Mouse (Mus musculus) ES-E14 (cell line): ENCODE data around the gene Aldh5a1. TPM values are rescaled to one million over a fixed set of nuclear protein-coding genes. Genes with fewer than 3 reads are reported as not detected.
A peak's percentile ranks its signal among the peaks of the same experiment; 100 is the strongest.
"Not testable (repeated sequence)": the region's sequence is repeated elsewhere in the genome, so short reads cannot be mapped to it uniquely, and the experiment has no call there.

Experiments
- DNase-seq: peaks from one replicate; pipeline ENCODE4 v3.0.0-alpha.2; 2013; ENCODE audit warnings: low read depth, low spot score
- H3K27ac ChIP-seq: 2 replicates; pipeline ENCODE4 v1.5.1; 2012; ENCODE audit warnings: low read depth, mild to moderate bottlenecking, low read length, moderate library complexity, mixed read lengths; ENCODE audit not compliant: poor library complexity, insufficient read depth, severe bottlenecking
- H3K36me3 ChIP-seq: 2 replicates; pipeline ENCODE4 v1.6.1; 2012; ENCODE audit warnings: mild to moderate bottlenecking, low read length, moderate library complexity, mixed read lengths; ENCODE audit not compliant: control insufficient read depth, poor library complexity, insufficient read depth, severe bottlenecking
- H3K4me1 ChIP-seq, 2 experiments: fragments of 150-350 bp in 1 of 2; sonication (generic) in 1 of 2; 2 replicates each; pipeline ENCODE4 v1.6.1; 2012; ENCODE audit warnings: low read length in 2 of 2, mild to moderate bottlenecking in 1 of 2, mixed read lengths in 1 of 2; ENCODE audit not compliant: control insufficient read depth in 2 of 2, insufficient read depth in 2 of 2, poor library complexity in 1 of 2
- H3K4me3 ChIP-seq, 2 experiments: fragments of 150-350 bp in 1 of 2; sonication (generic) in 1 of 2; 2 replicates each; pipeline ENCODE4 v1.5.1; 2012; ENCODE audit warnings: low read length in 2 of 2, low read depth in 1 of 2, mild to moderate bottlenecking in 1 of 2, mixed read lengths in 1 of 2; ENCODE audit not compliant: insufficient read depth in 1 of 2, poor library complexity in 1 of 2, severe bottlenecking in 1 of 2
- H3K9ac ChIP-seq: 2 replicates; pipeline ENCODE4 v1.6.1; 2012; ENCODE audit warnings: low read depth, mild to moderate bottlenecking, low read length, mixed read lengths; ENCODE audit not compliant: poor library complexity, insufficient read depth, severe bottlenecking
- H3K9me3 ChIP-seq: fragments of 150-350 bp; sonication (generic); 2 replicates; pipeline ENCODE4 v1.6.1; 2012; ENCODE audit warnings: low read depth, mild to moderate bottlenecking, low read length; ENCODE audit not compliant: control insufficient read depth, insufficient read depth
- CHD2 ChIP-seq: IDR thresholded peaks from 2 replicates; pipeline ENCODE4 v1.6.1; 2014; ENCODE audit warnings: mild to moderate bottlenecking, low read depth, low read length, inconsistent platforms
- HCFC1 ChIP-seq: IDR thresholded peaks from 2 replicates; pipeline ENCODE4 v1.6.1; 2012; ENCODE audit warnings: low read length, inconsistent platforms, borderline replicate concordance; ENCODE audit not compliant: insufficient read depth
- MAFK ChIP-seq: IDR thresholded peaks from 2 replicates; pipeline ENCODE4 v1.6.1; 2014; ENCODE audit warnings: mild to moderate bottlenecking, low read depth, low read length, inconsistent platforms; ENCODE audit not compliant: insufficient read depth
- ZC3H11A ChIP-seq: IDR thresholded peaks from 2 replicates; pipeline ENCODE4 v1.6.1; 2012; ENCODE audit warnings: low read depth, mild to moderate bottlenecking, inconsistent platforms, low read length, borderline replicate concordance
- ZNF384 ChIP-seq: IDR thresholded peaks from 2 replicates; pipeline ENCODE4 v1.6.1; 2012; ENCODE audit warnings: low read depth, low read length, inconsistent platforms
- in situ Hi-C, 2 experiments: fragments of 600-800 bp; cut with MboI; formaldehyde crosslinking; loops; one replicate each; pipeline ENCODE4 v1.15.1; 2025; ENCODE audit warnings: low sequenced_read_pairs in 2 of 2, inconsistent platforms in 1 of 2; ENCODE audit not compliant: unreplicated experiment in 2 of 2
- total RNA-seq: library from RNA; depleted of rRNA; stranded (reverse); fragments of 300-350 nt; gene quantifications from 2 replicates; pipeline ENCODE4 v1.2.3, GENCODE M21; 2012; rRNA removed

Aldh5a1 gene
- 2.3 and 3.0 TPM in 2 replicates for total RNA-seq

DNA sequence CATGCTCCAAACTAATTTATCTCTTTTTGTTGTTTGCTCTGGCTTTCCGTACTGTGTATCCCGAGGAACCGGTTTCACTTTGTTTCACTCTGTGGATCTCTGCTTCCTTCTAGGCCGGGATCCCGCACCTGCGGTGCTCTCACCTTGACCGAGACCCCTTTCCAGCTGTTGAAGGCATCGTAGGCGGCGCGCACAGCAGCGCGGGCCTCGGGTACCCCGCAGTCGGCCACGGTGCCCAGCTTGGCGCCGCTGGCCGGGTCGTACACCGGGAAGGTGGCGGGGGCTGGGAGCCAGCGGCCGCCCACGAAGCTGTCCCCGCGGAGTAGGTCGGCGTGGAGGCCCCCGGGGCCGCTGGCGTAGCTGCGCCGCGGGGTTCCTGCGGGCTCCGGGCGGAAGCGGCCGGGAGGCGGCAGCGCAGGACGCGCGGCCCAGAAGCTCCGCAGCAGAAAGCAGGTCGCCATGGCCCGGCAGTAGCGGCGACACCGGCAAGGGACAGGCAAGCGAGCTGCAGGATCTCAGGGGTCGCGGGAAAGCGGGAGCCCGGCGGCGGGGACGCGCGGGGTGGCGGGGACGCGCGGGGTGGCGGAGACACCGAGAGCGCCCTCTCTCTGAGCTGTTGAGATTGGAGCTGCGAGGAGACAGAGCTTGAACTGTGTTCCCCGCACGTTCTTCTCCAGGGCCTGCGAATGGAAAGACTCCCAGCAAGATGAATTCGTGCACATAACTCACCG lies at the start of gene Aldh5a1:
Aldh5a1 (minus strand) TSS at position 554 of the 731 bp plus-strand sequence.
- no peak for TF ChIP-seq CHD2
- TF ChIP-seq HCFC1, result no peak; the same call in 1 of the 2 replicates
- TF ChIP-seq ZNF384, result no peak
- TF ChIP-seq ZC3H11A, result no peak
- no peak for TF ChIP-seq MAFK
- H3K9me3 ChIP-seq, result no peaks in the 10 kb centered on the region
- H3K4me3 ChIP-seq, result peak within 1 kb of the TSS; percentile 71 to 81
- no peak within 1 kb of the TSS for H3K27ac ChIP-seq
- H3K4me1 ChIP-seq, result no peaks in the 10 kb centered on the region
- H3K36me3 ChIP-seq, result no peaks in the 10 kb centered on the region
- peak within 1 kb of the TSS; percentile 73 for H3K9ac ChIP-seq
- in situ Hi-C loops, result no loop called here
- DNase-seq, result no peak

DNA sequence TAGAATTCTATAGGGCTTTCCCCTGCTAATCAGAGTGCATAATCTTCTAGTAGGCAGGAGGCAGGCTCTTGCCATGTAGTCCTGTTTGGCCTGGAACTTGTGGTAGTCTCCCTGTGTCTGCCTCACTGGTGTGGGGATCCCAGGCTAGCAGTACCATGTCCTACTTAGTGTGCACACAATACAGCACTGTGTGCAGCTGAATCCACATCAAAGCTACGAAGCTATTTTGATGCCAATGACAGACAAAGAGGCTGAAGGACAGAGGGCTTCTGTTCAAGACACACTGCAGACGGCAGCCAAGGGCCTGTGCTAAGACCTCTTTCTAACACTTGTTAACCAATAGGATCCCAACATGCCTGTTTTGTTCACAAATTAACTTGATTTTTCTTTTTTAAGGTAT lies 48.0 kb upstream of the Aldh5a1 start:
- TF ChIP-seq MAFK (no peak), ZC3H11A (no peak), HCFC1 (no peak), CHD2 (no peak), ZNF384 (no peak)
- Histone ChIP-seq H3K4me1 (no peaks in the 10 kb centered on the region), H3K36me3 (no peaks in the 10 kb centered on the region), H3K9me3 (no peaks in the 10 kb centered on the region), H3K9ac (no peak overlapping the region), H3K4me3 (no peak overlapping the region), H3K27ac (no peak overlapping the region)
- in situ Hi-C loops, result no loop called here
- DNase-seq, result no peak

DNA sequence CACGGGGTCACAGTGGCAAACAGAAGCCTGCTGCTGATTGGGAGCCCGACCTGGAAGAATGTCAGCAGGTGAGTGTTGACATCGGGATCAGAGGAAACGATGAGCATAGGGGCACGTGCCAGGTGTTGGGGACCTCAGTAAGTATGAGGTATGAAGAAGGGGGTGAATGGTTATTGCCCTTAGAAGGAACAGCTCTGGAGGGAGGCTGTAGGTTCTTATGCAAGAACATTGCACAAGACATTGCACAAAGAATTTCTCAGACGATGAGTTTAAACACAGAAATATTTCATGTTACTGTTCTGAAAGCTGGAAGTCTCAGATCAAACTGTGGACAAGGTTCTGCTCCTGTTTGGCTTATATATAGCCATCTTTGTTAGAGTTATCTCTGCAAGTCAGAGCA lies 43.6 kb upstream of the Aldh5a1 start:
- Histone ChIP-seq H3K9me3 (no peaks in the 10 kb centered on the region), H3K36me3 (no peaks in the 10 kb centered on the region), H3K9ac (no peak overlapping the region), H3K4me3 (no peak overlapping the region), H3K4me1 (no peaks in the 10 kb centered on the region), H3K27ac (no peak overlapping the region)
- in situ Hi-C loops, result no loop called here
- TF ChIP-seq HCFC1, result no peak
- no peak for TF ChIP-seq CHD2
- TF ChIP-seq MAFK, result no peak
- TF ChIP-seq ZC3H11A, result no peak
- TF ChIP-seq ZNF384, result no peak
- no peak for DNase-seq

DNA sequence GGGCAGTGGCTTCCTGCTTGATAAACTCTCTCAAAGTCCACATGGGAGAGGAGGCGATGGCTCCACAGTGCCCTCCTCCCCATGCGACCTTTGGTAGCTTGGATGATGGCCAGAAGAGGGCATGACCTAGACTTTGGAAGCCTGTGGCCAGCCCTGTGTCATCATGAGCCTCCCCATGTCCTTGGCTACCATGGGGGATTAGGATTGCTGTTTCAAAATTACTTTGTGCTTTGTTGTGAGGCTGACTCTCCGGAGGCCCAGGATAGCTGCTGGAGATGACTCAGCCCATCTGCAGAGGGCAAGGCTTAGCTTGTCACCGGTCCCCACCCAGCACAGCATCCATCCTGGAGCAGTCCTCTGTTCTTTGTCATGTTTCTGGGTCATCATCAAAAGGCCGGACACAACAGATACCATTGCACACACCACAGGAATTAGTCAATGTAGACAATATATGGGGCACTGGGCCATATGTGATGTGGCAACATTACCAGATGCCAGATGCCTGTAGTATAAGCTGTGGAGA lies 40.4 kb upstream of the Aldh5a1 start:
- Histone ChIP-seq H3K4me1 (no peaks in the 10 kb centered on the region; a peak in 1 of 4 replicates), H3K4me3 (no peak overlapping the region), H3K9ac (no peak overlapping the region), H3K27ac (no peak overlapping the region), H3K9me3 (no peaks in the 10 kb centered on the region), H3K36me3 (no peaks in the 10 kb centered on the region)
- no peak for TF ChIP-seq ZNF384
- DNase-seq, result no peak
- in situ Hi-C loops, result no loop called here

DNA sequence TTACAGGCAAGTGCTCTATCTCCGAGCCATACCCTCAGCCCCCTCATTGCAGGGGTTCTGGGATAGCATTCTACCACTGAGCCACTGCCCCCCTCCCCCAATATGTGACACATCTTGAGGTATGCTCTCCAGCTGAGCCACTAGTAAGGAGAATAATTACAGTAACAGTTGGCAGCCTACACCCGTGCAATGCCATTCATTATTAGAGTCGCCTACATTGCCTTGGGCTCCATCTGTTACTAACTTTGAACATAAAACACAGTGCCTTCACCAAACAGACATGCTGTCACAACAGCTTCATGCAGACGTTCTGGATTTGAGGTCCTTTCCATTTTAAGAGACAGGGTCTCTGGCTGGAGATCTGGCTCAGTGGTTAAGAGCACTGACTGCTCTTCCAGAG lies 38.9 kb upstream of the Aldh5a1 start:
- DNase-seq, result no peak
- H3K9ac ChIP-seq, result no peak overlapping the region

DNA sequence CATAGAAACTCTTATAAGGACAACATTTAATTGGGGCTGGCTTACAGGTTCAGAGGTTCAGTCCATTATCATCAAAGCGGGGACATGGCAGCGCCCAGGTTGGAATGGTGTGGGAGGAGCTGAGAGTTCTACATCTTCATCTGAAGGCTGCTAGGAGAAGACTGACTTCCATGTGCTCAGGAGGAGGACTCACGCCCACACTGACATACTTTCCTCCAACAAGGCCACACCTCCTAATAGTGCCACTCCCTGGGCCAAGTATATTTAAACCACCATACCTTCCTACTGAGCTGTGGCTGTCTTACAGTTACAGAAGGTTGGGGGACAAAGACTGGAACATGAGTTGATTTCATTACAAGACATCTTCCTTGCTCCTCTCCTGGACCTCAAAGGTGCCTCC lies 34.3 kb upstream of the Aldh5a1 start:
- H3K4me3 ChIP-seq, H3K27ac ChIP-seq, H3K9me3 ChIP-seq, in situ Hi-C loops, H3K36me3 ChIP-seq, H3K4me1 ChIP-seq, H3K9ac ChIP-seq, DNase-seq: not testable (repeated sequence)

More for the DNA sequence above, 38.9 kb upstream of the Aldh5a1 start:
- no peaks in the 10 kb centered on the region for H3K9me3 ChIP-seq
- H3K27ac ChIP-seq, result no peak overlapping the region
- no peaks in the 10 kb centered on the region for H3K36me3 ChIP-seq
- H3K4me3 ChIP-seq, result no peak overlapping the region
- no peaks in the 10 kb centered on the region; a peak in 1 of 4 replicates for H3K4me1 ChIP-seq
- in situ Hi-C loops, result no loop called here
- no peak for TF ChIP-seq ZNF384
- no peak for TF ChIP-seq CHD2
- TF ChIP-seq ZC3H11A, result no peak
- no peak for TF ChIP-seq MAFK
- no peak for TF ChIP-seq HCFC1
